Mouse (Mus musculus) E14TG2a.4 (cell line): Measurements from ENCODE around the gene 2210017I01Rik.

ENCODE experiments used
- CTCF ChIP-seq: conservative IDR thresholded peaks from 2 replicates; pipeline ENCODE4 v1.5.1; 2014; ENCODE audit warnings: low read length
- NANOG ChIP-seq: IDR thresholded peaks from 2 replicates; pipeline ENCODE4 v1.6.1; 2014; ENCODE audit warnings: borderline replicate concordance, low read length, mixed read lengths
- POU5F1 ChIP-seq: IDR thresholded peaks from 2 replicates; pipeline ENCODE4 v1.6.1; 2014; ENCODE audit warnings: low read length, borderline replicate concordance

GRCm38 (mm10) chr3:92573449-92574041 lies 33.7 kb downstream of the 2210017I01Rik start, which contains the start of gene Ivl:
- TF ChIP-seq CTCF (no peak), NANOG (no peak), POU5F1 (no peak)
